Mouse (Mus musculus): Measurements from ENCODE around the gene Gm28635.

GRCm38 (mm10) chr2:84619646-84620340 is 58.0 kb downstream of the Gm28635 start:
- TF ChIP-seq CTCF (IDR thresholded peaks at IDR 0.05; ENCODE audit: control insufficient read depth, insufficient read depth, low read length): no peak
- no peak for TF ChIP-seq POLR2A (IDR thresholded peaks at IDR 0.05; ENCODE audit: borderline replicate concordance, control insufficient read depth, low read depth, low read length)
